Mouse (Mus musculus): ENCODE measurements at regions not wholly inside any gene's neighbourhood (a gene's known extent, or its start where the extent isn't known, plus 50 kb on each side); places are given as distances from the start of the nearest gene placed in this dataset.

- 24% methylated on average over 3 of the region's 3 CpGs for WGBS
These were observed 761.3 kb downstream of the Flrt2 start for GRCm38 (mm10) chr12:96453374-96453773.

DNA sequence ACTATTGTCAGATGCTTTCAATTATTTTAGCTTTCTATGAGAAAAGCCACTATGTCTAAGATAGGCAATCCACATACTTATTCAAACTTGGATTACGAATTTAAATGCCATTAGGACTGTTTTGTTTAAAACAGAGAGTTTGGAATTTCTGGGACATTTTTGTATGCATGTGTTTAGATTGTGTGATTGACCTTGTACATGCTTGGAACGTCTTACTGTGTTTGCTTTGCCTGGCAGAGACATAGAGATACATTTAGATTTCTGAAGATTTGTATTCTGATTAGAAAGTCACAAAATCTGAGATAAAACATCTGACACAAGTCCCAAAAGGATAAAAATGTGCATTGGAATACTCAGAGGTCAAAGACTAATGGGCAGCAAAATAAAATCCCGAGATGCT is 784.3 kb downstream of the Flrt2 start:
- Histone ChIP-seq H3K9me3 (no peaks in the 10 kb centered on the region), H3K9ac (no peak overlapping the region), H3K36me3 (no peaks in the 10 kb centered on the region), H3K4me1 (no peaks in the 10 kb centered on the region), H3K27ac (no peak overlapping the region), H3K27me3 (no peaks in the 10 kb centered on the region), H3K4me3 (no peak overlapping the region), H3K4me2 (no peak overlapping the region)
- 61% methylated on average over 3 of the region's 3 CpGs for WGBS
- ATAC-seq (ENCODE audit: insufficient number of reproducible peaks, low FRiP score, low TSS enrichment, low read depth): no peak

More at GRCm38 (mm10) chr12:96453374-96453773, 761.3 kb downstream of the Flrt2 start:
- Histone ChIP-seq H3K4me3 (no peak overlapping the region), H3K27ac (no peak overlapping the region), H3K4me1 (no peaks in the 10 kb centered on the region), H3K36me3 (no peaks in the 10 kb centered on the region), H3K9ac (no peak overlapping the region), H3K4me2 (no peak overlapping the region), H3K9me3 (no peaks in the 10 kb centered on the region), H3K27me3 (no peaks in the 10 kb centered on the region)
- ATAC-seq (ENCODE audit: insufficient number of reproducible peaks, low FRiP score, low TSS enrichment, low read depth): no peak

DNA sequence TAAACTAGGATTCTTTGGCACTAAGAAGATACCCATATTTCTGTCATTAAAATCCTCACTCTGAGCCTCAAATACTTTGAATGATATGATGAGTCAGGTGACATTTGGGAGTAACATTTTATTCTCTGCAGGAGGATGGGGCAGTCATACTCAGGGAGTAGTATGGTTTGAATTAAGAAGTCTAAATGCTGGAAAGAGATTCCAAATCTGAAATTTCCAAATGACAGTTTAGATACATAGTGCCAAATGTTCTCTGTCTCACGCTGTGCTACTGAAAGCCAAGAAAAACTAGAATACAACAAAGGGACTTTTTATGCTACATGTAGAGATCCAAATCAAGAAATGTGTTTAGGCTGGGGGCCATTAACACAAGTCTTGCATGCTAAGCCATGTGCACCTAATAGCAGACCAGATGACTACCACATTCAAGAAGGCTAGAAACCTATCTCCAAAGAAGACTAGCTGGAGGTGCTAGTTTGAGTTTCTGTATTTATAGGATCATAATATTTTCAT is 796.5 kb downstream of the Flrt2 start:
- ATAC-seq (ENCODE audit: insufficient number of reproducible peaks, low FRiP score, low TSS enrichment, low read depth): no peak
- H3K4me2 ChIP-seq: no peak overlapping the region
- no peaks in the 10 kb centered on the region for H3K9me3 ChIP-seq
- no peaks in the 10 kb centered on the region for H3K36me3 ChIP-seq
- no peak overlapping the region for H3K4me3 ChIP-seq
- no peak overlapping the region for H3K27ac ChIP-seq
- no peaks in the 10 kb centered on the region for H3K4me1 ChIP-seq
- 50% methylated on average over 1 of the region's 1 CpGs for WGBS
- no peaks in the 10 kb centered on the region for H3K27me3 ChIP-seq
- H3K9ac ChIP-seq: no peak overlapping the region

GRCm38 (mm10) chr12:96509658-96510057 is 817.6 kb downstream of the Flrt2 start:
- no peak for ATAC-seq (ENCODE audit: insufficient number of reproducible peaks, low FRiP score, low TSS enrichment, low read depth)
- no peaks in the 10 kb centered on the region for H3K27me3 ChIP-seq
- no peaks in the 10 kb centered on the region for H3K4me1 ChIP-seq
- 73% methylated on average over 1 of the region's 1 CpGs for WGBS
- no peaks in the 10 kb centered on the region for H3K36me3 ChIP-seq
- no peaks in the 10 kb centered on the region for H3K9me3 ChIP-seq
- no peak overlapping the region for H3K27ac ChIP-seq
- H3K4me2 ChIP-seq: no peak overlapping the region
- no peak overlapping the region for H3K4me3 ChIP-seq
- no peak overlapping the region for H3K9ac ChIP-seq

DNA sequence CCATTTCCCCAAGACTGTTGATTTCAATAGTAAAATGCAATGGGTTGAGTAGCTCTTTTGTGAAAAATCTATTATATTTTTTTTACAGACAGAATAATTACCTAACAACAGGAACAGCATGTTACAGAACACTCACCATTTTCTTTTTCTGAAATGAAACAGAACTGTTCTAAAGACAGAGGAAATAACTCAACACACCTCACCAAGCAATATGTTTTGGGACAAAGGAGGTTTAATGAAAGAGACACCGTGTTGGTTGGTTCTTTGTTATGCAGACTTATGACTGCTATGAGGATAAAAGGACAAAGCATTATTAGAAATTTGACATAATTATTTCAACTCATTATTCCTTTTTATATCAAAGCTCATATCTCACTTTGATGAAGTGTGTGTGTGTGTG is 866.8 kb downstream of the Flrt2 start:
- H3K4me1 ChIP-seq: no peaks in the 10 kb centered on the region
- no peak overlapping the region for H3K4me3 ChIP-seq
- no peak for ATAC-seq (ENCODE audit: insufficient number of reproducible peaks, low FRiP score, low TSS enrichment, low read depth)
- H3K9ac ChIP-seq: no peak overlapping the region
- H3K9me3 ChIP-seq: no peaks in the 10 kb centered on the region
- H3K27ac ChIP-seq: no peak overlapping the region
- 71% methylated on average over 1 of the region's 1 CpGs for WGBS
- H3K27me3 ChIP-seq: no peaks in the 10 kb centered on the region
- no peak overlapping the region for H3K4me2 ChIP-seq
- no peaks in the 10 kb centered on the region for H3K36me3 ChIP-seq

GRCm38 (mm10) chr12:96594845-96595244 is 902.8 kb downstream of the Flrt2 start:
- ATAC-seq (ENCODE audit: insufficient number of reproducible peaks, low FRiP score, low TSS enrichment, low read depth): no peak
- WGBS: 49% methylated on average over 3 of the region's 3 CpGs

GRCm38 (mm10) chr12:96615134-96615533 is 923.1 kb downstream of the Flrt2 start:
- H3K27ac ChIP-seq: no peak overlapping the region
- H3K36me3 ChIP-seq: no peaks in the 10 kb centered on the region
- H3K4me1 ChIP-seq: no peaks in the 10 kb centered on the region
- H3K4me2 ChIP-seq: no peak overlapping the region
- ATAC-seq (ENCODE audit: insufficient number of reproducible peaks, low FRiP score, low TSS enrichment, low read depth): no peak
- no peaks in the 10 kb centered on the region for H3K9me3 ChIP-seq
- WGBS: 79% methylated on average over 2 of the region's 2 CpGs
- H3K27me3 ChIP-seq: no peaks in the 10 kb centered on the region
- H3K9ac ChIP-seq: no peak overlapping the region
- no peak overlapping the region for H3K4me3 ChIP-seq

More at GRCm38 (mm10) chr12:96594845-96595244, 902.8 kb downstream of the Flrt2 start:
- no peak overlapping the region for H3K9ac ChIP-seq
- H3K27ac ChIP-seq: no peak overlapping the region
- H3K4me3 ChIP-seq: no peak overlapping the region
- H3K27me3 ChIP-seq: no peaks in the 10 kb centered on the region
- no peaks in the 10 kb centered on the region for H3K36me3 ChIP-seq
- H3K9me3 ChIP-seq: no peaks in the 10 kb centered on the region
- H3K4me2 ChIP-seq: no peak overlapping the region
- no peaks in the 10 kb centered on the region for H3K4me1 ChIP-seq

- H3K27ac ChIP-seq: no peak overlapping the region
- H3K9me3 ChIP-seq: no peaks in the 10 kb centered on the region
- 77% methylated on average over 4 of the region's 4 CpGs for WGBS
- no peaks in the 10 kb centered on the region for H3K36me3 ChIP-seq
- no peaks in the 10 kb centered on the region for H3K4me1 ChIP-seq
- no peak for ATAC-seq (ENCODE audit: insufficient number of reproducible peaks, low FRiP score, low TSS enrichment, low read depth)
- H3K27me3 ChIP-seq: no peaks in the 10 kb centered on the region
- no peak overlapping the region for H3K4me2 ChIP-seq
- H3K9ac ChIP-seq: no peak overlapping the region
- no peak overlapping the region for H3K4me3 ChIP-seq
These were observed 923.8 kb downstream of the Flrt2 start for GRCm38 (mm10) chr12:96615850-96616249.

- no peaks in the 10 kb centered on the region for H3K36me3 ChIP-seq
- H3K9ac ChIP-seq: no peak overlapping the region
- no peak overlapping the region for H3K4me2 ChIP-seq
- no peaks in the 10 kb centered on the region for H3K9me3 ChIP-seq
- H3K4me1 ChIP-seq: no peaks in the 10 kb centered on the region
- H3K27ac ChIP-seq: no peak overlapping the region
- 92% methylated on average over 2 of the region's 2 CpGs for WGBS
- no peak for ATAC-seq (ENCODE audit: insufficient number of reproducible peaks, low FRiP score, low TSS enrichment, low read depth)
- H3K27me3 ChIP-seq: no peaks in the 10 kb centered on the region
- H3K4me3 ChIP-seq: no peak overlapping the region
These were observed 925.2 kb downstream of the Flrt2 start for GRCm38 (mm10) chr12:96617226-96617625.
